Mouse (Mus musculus) CH12.LX (cell line): ENCODE results near the gene Unk. TPM values are rescaled to one million over a fixed set of nuclear protein-coding genes. Genes with fewer than 3 reads are reported as not detected.

Source experiments
- DNase-seq: peaks from one replicate; pipeline ENCODE4 v3.0.0-alpha.2; 2013; ENCODE audit errors: extremely low read depth
- H3K27ac ChIP-seq: 2 replicates; pipeline ENCODE4 v1.5.1; 2012; ENCODE audit warnings: low read depth, mild to moderate bottlenecking, control low read depth, moderate library complexity; ENCODE audit not compliant: insufficient read depth
- H3K27me3 ChIP-seq: replicated peaks from 2 replicates; pipeline ENCODE3; 2012; ENCODE audit warnings: inconsistent platforms
- H3K36me3 ChIP-seq, 2 experiments: replicated peaks in 1 of 2; 2 replicates each; pipeline versions ENCODE3 to v1.6.1; 2012; ENCODE audit warnings: inconsistent platforms in 1 of 2, low read length in 1 of 2, mild to moderate bottlenecking in 1 of 2, mixed read lengths in 1 of 2, moderate library complexity in 1 of 2; ENCODE audit not compliant: control insufficient read depth in 1 of 2, insufficient read depth in 1 of 2
- H3K4me1 ChIP-seq, 2 experiments: 2 replicates each; pipeline ENCODE4 v1.6.1; 2012; ENCODE audit warnings: inconsistent platforms in 1 of 2, moderate library complexity in 1 of 2; ENCODE audit not compliant: insufficient read depth in 2 of 2, control insufficient read depth in 1 of 2
- H3K4me2 ChIP-seq: 2 replicates; pipeline ENCODE4 v1.6.1; 2012; ENCODE audit warnings: low read depth, mild to moderate bottlenecking, control low read depth; ENCODE audit not compliant: poor library complexity, insufficient read depth, severe bottlenecking
- H3K4me3 ChIP-seq, 3 experiments: fragments of 150-350 bp in 1 of 3; sonication (generic) in 1 of 3; replicated peaks in 1 of 3; 2 replicates each; pipeline versions ENCODE3 to v1.5.1; 2011 to 2012; ENCODE audit warnings: low read depth in 2 of 3, low read length in 2 of 3, mild to moderate bottlenecking in 2 of 3, moderate library complexity in 2 of 3, control low read depth in 1 of 3, improper control_type of control experiment in 1 of 3, inconsistent platforms in 1 of 3, mixed read lengths in 1 of 3; ENCODE audit not compliant: poor library complexity in 1 of 3
- H3K79me2 ChIP-seq: replicated peaks from 2 replicates; pipeline ENCODE4 v1.6.1; 2012; ENCODE audit warnings: mild to moderate bottlenecking, moderate library complexity; ENCODE audit not compliant: control insufficient read depth, poor library complexity, insufficient read depth, severe bottlenecking; ENCODE audit errors: extremely low read depth
- H3K9ac ChIP-seq: 2 replicates; pipeline ENCODE4 v1.6.1; 2012; ENCODE audit warnings: low read depth, mild to moderate bottlenecking, control low read depth, moderate library complexity; ENCODE audit not compliant: insufficient read depth
- H3K9me3 ChIP-seq: replicated peaks from 2 replicates; pipeline ENCODE3; 2012; ENCODE audit warnings: low read length, inconsistent platforms, mixed read lengths
- CHD1 ChIP-seq: IDR thresholded peaks from 2 replicates; pipeline ENCODE4 v1.6.1; 2012; ENCODE audit warnings: low read depth, low read length, improper control_type of control experiment, inconsistent platforms
- CHD2 ChIP-seq: IDR thresholded peaks from 2 replicates; pipeline ENCODE4 v1.6.1; 2011; ENCODE audit warnings: low read length, improper control_type of control experiment
- CTCF ChIP-seq, 2 experiments: IDR thresholded peaks in 1 of 2; conservative IDR thresholded peaks in 1 of 2; 2 replicates each; pipeline ENCODE4 v1.5.1; 2011 to 2012; ENCODE audit warnings: low read depth in 2 of 2, low read length in 2 of 2, improper control_type of control experiment in 1 of 2, inconsistent platforms in 1 of 2, mild to moderate bottlenecking in 1 of 2, moderate library complexity in 1 of 2
- E2F4 ChIP-seq: IDR thresholded peaks from 2 replicates; pipeline ENCODE4 v1.6.1; 2011; ENCODE audit warnings: low read depth, low read length, improper control_type of control experiment; ENCODE audit not compliant: insufficient replicate concordance
- JUN ChIP-seq: IDR thresholded peaks from 2 replicates; pipeline ENCODE4 v1.6.1; 2011; ENCODE audit warnings: low read depth, mild to moderate bottlenecking, low read length, improper control_type of control experiment, moderate library complexity; ENCODE audit not compliant: insufficient read depth
- KAT2A ChIP-seq: IDR thresholded peaks from 2 replicates; pipeline ENCODE4 v1.6.1; 2012; ENCODE audit warnings: low read length, improper control_type of control experiment, inconsistent platforms; ENCODE audit not compliant: insufficient replicate concordance
- MAFK ChIP-seq: IDR thresholded peaks from 2 replicates; pipeline ENCODE4 v1.6.1; 2011; ENCODE audit warnings: low read length, improper control_type of control experiment; ENCODE audit not compliant: insufficient replicate concordance
- MAZ ChIP-seq: IDR thresholded peaks from 2 replicates; pipeline ENCODE4 v1.6.1; 2012; ENCODE audit warnings: low read depth, mild to moderate bottlenecking, inconsistent platforms, low read length, improper control_type of control experiment, moderate library complexity
- NELFE ChIP-seq: IDR thresholded peaks from 2 replicates; pipeline ENCODE4 v1.6.1; 2011; ENCODE audit warnings: low read depth, low read length, improper control_type of control experiment
- NRF1 ChIP-seq: IDR thresholded peaks from 2 replicates; pipeline ENCODE4 v1.6.1; 2014; ENCODE audit warnings: low read depth, mild to moderate bottlenecking, inconsistent platforms, low read length, improper control_type of control experiment, moderate library complexity
- PAX5 ChIP-seq: IDR thresholded peaks from 2 replicates; pipeline ENCODE4 v1.6.1; 2012; ENCODE audit warnings: low read length, inconsistent platforms, mixed read lengths
- POLR2AphosphoS2 ChIP-seq: IDR thresholded peaks from 2 replicates; pipeline ENCODE4 v1.6.1; 2011; ENCODE audit warnings: low read depth, low read length, improper control_type of control experiment
- RAD21 ChIP-seq: IDR thresholded peaks from 2 replicates; pipeline ENCODE4 v1.6.1; 2011; ENCODE audit warnings: low read depth, mild to moderate bottlenecking, low read length, improper control_type of control experiment, moderate library complexity
- UBTF ChIP-seq: IDR thresholded peaks from 2 replicates; pipeline ENCODE4 v1.6.1; 2012; ENCODE audit warnings: low read depth, mild to moderate bottlenecking, inconsistent platforms, low read length, improper control_type of control experiment, moderate library complexity
- ZC3H11A ChIP-seq: IDR thresholded peaks from 2 replicates; pipeline ENCODE4 v1.6.1; 2012; ENCODE audit warnings: low read depth, mild to moderate bottlenecking, inconsistent platforms, low read length, improper control_type of control experiment
- ZMIZ1 ChIP-seq: IDR thresholded peaks from 2 replicates; pipeline ENCODE4 v1.6.1; 2012; ENCODE audit warnings: low read depth, mild to moderate bottlenecking, inconsistent platforms, low read length, improper control_type of control experiment
- ZNF384 ChIP-seq: IDR thresholded peaks from 2 replicates; pipeline ENCODE4 v1.6.1; 2012; ENCODE audit warnings: low read depth, low read length, improper control_type of control experiment, inconsistent platforms
- dilution Hi-C: fragments of 300-500 bp; cut with MboI; formaldehyde crosslinking; loops from 2 replicates; pipeline ENCODE4 v1.14.3; 2020; ENCODE audit warnings: low sequenced_read_pairs; ENCODE audit not compliant: extremely low pct_unique_long_range_greater_than_20kb, extremely low pct_ligation_motif_present
- in situ Hi-C: fragments of 300-500 bp; cut with MboI; formaldehyde crosslinking; loops from 3 replicates; pipeline ENCODE4 v1.14.3; 2019; ENCODE audit warnings: low sequenced_read_pairs, low pct_ligation_motif_present, low pct_unique_long_range_greater_than_20kb, mixed read lengths
- polyA plus RNA-seq: library from polyadenylated mRNA; unstranded; fragments of >175 nt; gene quantifications from 2 replicates; pipeline ENCODE4 v1.2.1, GENCODE M21; 2012; ENCODE audit warnings: low read depth; ENCODE audit not compliant: insufficient read length
- total RNA-seq, 2 experiments: library from RNA; depleted of rRNA; stranded (reverse); fragments of 300-350 nt in 1 of 2; fragments of >200 nt in 1 of 2; gene quantifications; 2 replicates each; pipeline ENCODE4 v1.2.3; 2012 to 2014

The Unk gene
- total and polyA plus RNA-seq, 3 experiments, result 20.9 to 35.0 (median 24.7) TPM

GRCm38 (mm10) chr11:116002894-116003293 is 27.2 kb upstream of the Unk start:
- in situ Hi-C loops, result loop anchor here (25.0 kb wide), 1 partner anchor 391 kb away; the partner anchor contains the start of genes Gga3, Mif4gd and Mrps7
- no peak for DNase-seq

GRCm38 (mm10) chr11:116004186-116004823 is 25.8 kb upstream of the Unk start:
- peaks cover 14 to 32% of the 10 kb centered on the region in 2 experiments for H3K4me1 ChIP-seq
- peaks cover 2% of the 10 kb centered on the region for H3K27me3 ChIP-seq
- no peak overlapping the region for H3K4me2 ChIP-seq
- H3K4me3 ChIP-seq, result no peak overlapping the region
- DNase-seq, result no peak
- no peak overlapping the region for H3K27ac ChIP-seq
- no peak overlapping the region for H3K9ac ChIP-seq
- dilution Hi-C loops, result no loop called here
- H3K9me3 ChIP-seq, result peaks cover 9% of the 10 kb centered on the region
- no peak for TF ChIP-seq NRF1
- TF ChIP-seq NELFE, result no peak
- TF ChIP-seq CHD2, result no peak
- no peak for TF ChIP-seq JUN
- no peak for TF ChIP-seq ZC3H11A
- no peak for TF ChIP-seq KAT2A
- TF ChIP-seq CHD1, result no peak
- TF ChIP-seq ZMIZ1, result no peak
- TF ChIP-seq UBTF, result no peak
- no peak for TF ChIP-seq PAX5
- TF ChIP-seq RAD21, result no peak
- TF ChIP-seq MAZ, result no peak
- no peaks in the 10 kb centered on the region for H3K79me2 ChIP-seq
- in situ Hi-C loops, result loop anchor here (25.0 kb wide), 1 partner anchor 392 kb away; the partner anchor contains the start of genes Gga3, Mif4gd and Mrps7
- H3K36me3 ChIP-seq, result peaks cover 30 to 46% of the 10 kb centered on the region in 2 experiments

More at GRCm38 (mm10) chr11:116002894-116003293, 27.2 kb upstream of the Unk start:
- Histone ChIP-seq H3K9me3 (peaks cover 9% of the 10 kb centered on the region), H3K27me3 (peaks cover 2% of the 10 kb centered on the region), H3K79me2 (no peaks in the 10 kb centered on the region), H3K9ac (no peak overlapping the region), H3K4me1 (peaks cover 14 to 29% of the 10 kb centered on the region in 2 experiments)
- TF ChIP-seq CTCF (conservative IDR thresholded peaks at IDR 0.05 in 1 of 2, IDR thresholded peaks at IDR 0.05 in 1 of 2; ENCODE audit: low read depth in 2 of 2, low read length in 2 of 2) (peak in 1 of 2 experiments; percentile 41; a peak in 3 of 4 replicates), ZNF384 (no peak), MAFK (0 out of 2 replicates have a peak, but pooled peaks have one; percentile 40), POLR2AphosphoS2 (peak; percentile 18; the same call in 1 of the 2 replicates), E2F4 (no peak)
- TF ChIP-seq, all 38 proteins: peak for 3
- Histone ChIP-seq H3K4me2 (no peak overlapping the region), H3K27ac (no peak overlapping the region), H3K4me3 (no peak overlapping the region), H3K36me3 (peaks cover 17 to 32% of the 10 kb centered on the region in 2 experiments)
- dilution Hi-C loops, result no loop called here
